Mouse (Mus musculus) erythroid progenitor cell, adult 5-6 weeks (primary cell): ENCODE measurements around the gene Baiap2l2. TPM values are rescaled to one million over a fixed set of nuclear protein-coding genes. Genes with fewer than 3 reads are reported as not detected.
"Not testable (repeated sequence)": the region's sequence is repeated elsewhere in the genome, so short reads cannot be mapped to it uniquely, and the experiment has no call there.

Experiments
- ATAC-seq: replicated peaks from 2 replicates; pipeline ENCODE4 v1.8.0; 2016; ENCODE audit warnings: moderate number of reproducible peaks, mild to moderate bottlenecking, moderate TSS enrichment, inconsistent platforms; ENCODE audit not compliant: poor library complexity, low FRiP score, severe bottlenecking
- total RNA-seq, 2 experiments: library from RNA; stranded (forward) in 1 of 2; stranded (reverse) in 1 of 2; fragments of 150-400 nt in 1 of 2; fragments of 186-747, 209-891 nt in 1 of 2; gene quantifications; 2 replicates each; pipeline versions ENCODE4 v1.2.3 to v1.2.4; 2015 to 2017; ENCODE audit warnings: low replicate concordance in 2 of 2

Baiap2l2 gene
- total RNA-seq, 2 experiments from 2014 or later, result not detected

- not testable (repeated sequence) for ATAC-seq
Observed at GRCm38 (mm10) chr15:79225780-79226179, 59.6 kb downstream of the Baiap2l2 start.

GRCm38 (mm10) chr15:79224685-79225084 lies 60.7 kb downstream of the Baiap2l2 start:
- peak; percentile 73 for ATAC-seq

GRCm38 (mm10) chr15:79223641-79224040 lies 61.7 kb downstream of the Baiap2l2 start:
- ATAC-seq, result no peak

GRCm38 (mm10) chr15:79219572-79219971 lies 65.8 kb downstream of the Baiap2l2 start:
- no peak for ATAC-seq

GRCm38 (mm10) chr15:79216191-79216590 lies 69.1 kb downstream of the Baiap2l2 start:
- ATAC-seq, result no peak

- no peak for ATAC-seq
Observed at GRCm38 (mm10) chr15:79213591-79213990, 71.7 kb downstream of the Baiap2l2 start.

GRCm38 (mm10) chr15:79212750-79213446 lies 72.4 kb downstream of the Baiap2l2 start:
- no peak for ATAC-seq

- ATAC-seq, result no peak
Observed at GRCm38 (mm10) chr15:79210357-79210756, 75.0 kb downstream of the Baiap2l2 start.

- ATAC-seq, result no peak
Observed at GRCm38 (mm10) chr15:79208758-79209439, 76.4 kb downstream of the Baiap2l2 start.

GRCm38 (mm10) chr15:79208211-79208610 lies 77.1 kb downstream of the Baiap2l2 start:
- ATAC-seq, result no peak

Other genes starting within 250 kb of the Baiap2l2 start
- not detected in 2 replicates for gene Galr3, start 243.7 kb downstream of the Baiap2l2 start, total RNA-seq (2015; ENCODE audit: low replicate concordance)
- not detected in 2 replicates for gene Galr3, start 243.7 kb downstream of the Baiap2l2 start, total RNA-seq (2017; ENCODE audit: low replicate concordance)
- 64.9 and 75.0 TPM in 2 replicates for gene Ankrd54, start 222.6 kb downstream of the Baiap2l2 start, total RNA-seq (2015; ENCODE audit: low replicate concordance)
- 37.3 and 66.5 TPM in 2 replicates for gene Ankrd54, start 222.6 kb downstream of the Baiap2l2 start, total RNA-seq (2017; ENCODE audit: low replicate concordance)
- 50.1 and 69.2 TPM in 2 replicates for gene Eif3l, start 210.4 kb downstream of the Baiap2l2 start, total RNA-seq (2015; ENCODE audit: low replicate concordance)
- gene Eif3l, start 210.4 kb downstream of the Baiap2l2 start, total RNA-seq (2017; ENCODE audit: low replicate concordance), result 47.1 and 47.9 TPM in 2 replicates
- gene Micall1, start 176.6 kb downstream of the Baiap2l2 start, total RNA-seq (2015; ENCODE audit: low replicate concordance), result 0.72 TPM in 1 of 2 replicates, not detected in the other
- gene Micall1, start 176.6 kb downstream of the Baiap2l2 start, total RNA-seq (2017; ENCODE audit: low replicate concordance), result 1.7 and 4.1 TPM in 2 replicates
- gene Polr2f, start 144.5 kb downstream of the Baiap2l2 start, total RNA-seq (2015; ENCODE audit: low replicate concordance), result 15.1 and 32.7 TPM in 2 replicates
- 17.0 and 20.3 TPM in 2 replicates for gene Polr2f, start 144.5 kb downstream of the Baiap2l2 start, total RNA-seq (2017; ENCODE audit: low replicate concordance)
- not detected in 2 replicates for gene 1700088E04Rik, start 144.3 kb downstream of the Baiap2l2 start, total RNA-seq (2015; ENCODE audit: low replicate concordance)
- not detected in 2 replicates for gene 1700088E04Rik, start 144.3 kb downstream of the Baiap2l2 start, total RNA-seq (2017; ENCODE audit: low replicate concordance)
- gene Sox10, start 120.3 kb downstream of the Baiap2l2 start, total RNA-seq (2015; ENCODE audit: low replicate concordance), result not detected in 2 replicates
- gene Sox10, start 120.3 kb downstream of the Baiap2l2 start, total RNA-seq (2017; ENCODE audit: low replicate concordance), result not detected in 2 replicates
- 2.9 and 3.4 TPM in 2 replicates for gene Pick1, start 56.4 kb downstream of the Baiap2l2 start, total RNA-seq (2015; ENCODE audit: low replicate concordance)
- gene Pick1, start 56.4 kb downstream of the Baiap2l2 start, total RNA-seq (2017; ENCODE audit: low replicate concordance), result 1.9 TPM in 1 of 2 replicates, not detected in the other
- gene Gm49486, start 56.1 kb downstream of the Baiap2l2 start, total RNA-seq (2015; ENCODE audit: low replicate concordance), result not detected in 2 replicates
- not detected in 2 replicates for gene Gm49486, start 56.1 kb downstream of the Baiap2l2 start, total RNA-seq (2017; ENCODE audit: low replicate concordance)
- gene Slc16a8, start 30.8 kb downstream of the Baiap2l2 start, total RNA-seq (2015; ENCODE audit: low replicate concordance), result not detected in 2 replicates
- gene Slc16a8, start 30.8 kb downstream of the Baiap2l2 start, total RNA-seq (2017; ENCODE audit: low replicate concordance), result not detected in 2 replicates
- gene Pla2g6, start 42.9 kb upstream of the Baiap2l2 start, total RNA-seq (2015; ENCODE audit: low replicate concordance), result 3.8 and 4.3 TPM in 2 replicates
- 2.1 and 7.5 TPM in 2 replicates for gene Pla2g6, start 42.9 kb upstream of the Baiap2l2 start, total RNA-seq (2017; ENCODE audit: low replicate concordance)
- not detected in 2 replicates for gene Maff, start 61.1 kb upstream of the Baiap2l2 start, total RNA-seq (2015; ENCODE audit: low replicate concordance)
- gene Maff, start 61.1 kb upstream of the Baiap2l2 start, total RNA-seq (2017; ENCODE audit: low replicate concordance), result not detected in 2 replicates
- 0.84 and 3.6 TPM in 2 replicates for gene Tmem184b, start 118.0 kb upstream of the Baiap2l2 start, total RNA-seq (2015; ENCODE audit: low replicate concordance)
- 0.39 TPM in 1 of 2 replicates, not detected in the other for gene Tmem184b, start 118.0 kb upstream of the Baiap2l2 start, total RNA-seq (2017; ENCODE audit: low replicate concordance)
- gene Csnk1e, start 170.0 kb upstream of the Baiap2l2 start, total RNA-seq (2015; ENCODE audit: low replicate concordance), result 6.8 and 18.9 TPM in 2 replicates
- gene Csnk1e, start 170.0 kb upstream of the Baiap2l2 start, total RNA-seq (2017; ENCODE audit: low replicate concordance), result 2.1 and 2.9 TPM in 2 replicates
- gene Kcnj4, start 219.7 kb upstream of the Baiap2l2 start, total RNA-seq (2015; ENCODE audit: low replicate concordance), result not detected in 2 replicates
- gene Kcnj4, start 219.7 kb upstream of the Baiap2l2 start, total RNA-seq (2017; ENCODE audit: low replicate concordance), result not detected in 2 replicates
- 1.1 TPM in 1 of 2 replicates, not detected in the other for gene Kdelr3, start 230.9 kb upstream of the Baiap2l2 start, total RNA-seq (2015; ENCODE audit: low replicate concordance)
- gene Kdelr3, start 230.9 kb upstream of the Baiap2l2 start, total RNA-seq (2017; ENCODE audit: low replicate concordance), result not detected in 2 replicates